Mouse (Mus musculus): ENCODE data around the gene Xpnpep2.

DNA sequence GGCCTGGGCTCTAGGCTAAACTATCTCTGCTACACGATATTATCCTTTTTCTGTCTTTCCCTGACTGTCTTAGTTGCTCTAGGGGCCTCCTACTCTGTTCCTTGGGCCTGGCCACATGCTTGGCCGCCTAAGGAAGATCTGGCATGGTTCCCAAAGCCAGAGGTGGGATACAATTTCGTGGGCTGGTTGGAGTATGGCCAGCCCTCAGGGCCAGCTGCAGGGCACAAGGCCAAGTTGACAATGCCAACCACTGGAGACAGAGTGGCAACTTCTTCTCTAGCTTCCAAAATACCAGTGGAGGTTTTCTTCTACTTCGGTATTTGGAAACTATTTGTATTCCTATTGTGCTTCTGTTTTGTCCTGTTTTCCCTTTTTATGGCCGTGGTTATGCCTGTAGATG, 26.2 kb upstream of the Xpnpep2 start:
- TF ChIP-seq POLR2A (IDR thresholded peaks at IDR 0.05; ENCODE audit: insufficient read length, low read depth) (no peak), MYOG (IDR thresholded peaks at IDR 0.05; ENCODE audit: control insufficient read depth in 1 of 3, insufficient read depth in 1 of 3, insufficient read length in 2 of 3, low read depth in 2 of 3) (peak in 1 of 3 experiments; percentile 60), CEBPB (IDR thresholded peaks at IDR 0.05; ENCODE audit: insufficient read depth, poor library complexity, severe bottlenecking) (no peak), POLR2AphosphoS2 (IDR thresholded peaks at IDR 0.05; ENCODE audit: insufficient read length, low read depth) (no peak)
